Mouse (Mus musculus) embryonic fibroblast, embryonic 13.5 days (primary cell): Measurements from ENCODE around the gene Ada. TPM values are rescaled to one million over a fixed set of nuclear protein-coding genes. Genes with fewer than 3 reads are reported as not detected.

Experiments
- H3K27ac ChIP-seq: 2 replicates; pipeline ENCODE4 v1.5.1; 2012; ENCODE audit warnings: low read length, control low read depth, inconsistent platforms; ENCODE audit not compliant: insufficient read depth
- H3K4me1 ChIP-seq: 2 replicates; pipeline ENCODE4 v1.6.1; 2011; ENCODE audit warnings: low read length; ENCODE audit not compliant: control insufficient read depth, insufficient read depth
- H3K4me3 ChIP-seq: 2 replicates; pipeline ENCODE4 v1.5.1; 2011; ENCODE audit warnings: mild to moderate bottlenecking, control low read depth, low read length; ENCODE audit not compliant: insufficient read depth
- CTCF ChIP-seq: IDR thresholded peaks from 2 replicates; pipeline ENCODE4 v1.5.1; 2011; ENCODE audit warnings: mild to moderate bottlenecking, control low read depth, low read length, moderate library complexity, borderline replicate concordance; ENCODE audit not compliant: insufficient read depth
- POLR2A ChIP-seq: IDR thresholded peaks from 2 replicates; pipeline ENCODE4 v1.6.1; 2011; ENCODE audit warnings: low read depth, mild to moderate bottlenecking, control low read depth, low read length, moderate library complexity
- polyA plus RNA-seq: library from polyadenylated mRNA; stranded (reverse); fragments of >200 nt; gene quantifications from 2 replicates; pipeline ENCODE4 v1.2.4, GENCODE M21; 2011; ENCODE audit warnings: low read depth; ENCODE audit not compliant: missing spikeins, insufficient read length

Ada gene
- polyA plus RNA-seq, 1 experiment, result 32.7 TPM

DNA sequence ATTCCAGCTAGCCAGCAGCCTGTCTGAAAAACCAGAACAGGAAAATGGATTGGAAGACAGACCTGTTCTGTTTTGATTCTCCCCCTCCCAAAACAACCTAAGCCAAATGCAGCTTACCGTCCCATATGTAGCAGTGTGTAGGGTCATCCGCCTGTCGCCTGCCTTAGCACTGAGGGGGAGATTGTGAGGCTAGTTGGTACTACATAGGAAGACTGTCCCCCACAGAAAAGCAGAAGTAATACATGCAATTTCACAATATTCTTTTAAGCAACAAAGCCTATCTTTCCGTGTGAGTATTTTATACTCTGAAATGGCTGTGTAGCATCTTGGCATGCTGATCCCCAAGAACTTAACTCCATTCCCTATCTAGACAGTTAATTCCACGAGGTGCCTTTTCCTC, 47.1 kb downstream of the Ada start:
- Histone ChIP-seq H3K27ac (no peak overlapping the region), H3K4me3 (no peak overlapping the region), H3K4me1 (peaks cover 6% of the 10 kb centered on the region; the same call in 1 of the 2 replicates)
- TF ChIP-seq CTCF (no peak), POLR2A (no peak)

DNA sequence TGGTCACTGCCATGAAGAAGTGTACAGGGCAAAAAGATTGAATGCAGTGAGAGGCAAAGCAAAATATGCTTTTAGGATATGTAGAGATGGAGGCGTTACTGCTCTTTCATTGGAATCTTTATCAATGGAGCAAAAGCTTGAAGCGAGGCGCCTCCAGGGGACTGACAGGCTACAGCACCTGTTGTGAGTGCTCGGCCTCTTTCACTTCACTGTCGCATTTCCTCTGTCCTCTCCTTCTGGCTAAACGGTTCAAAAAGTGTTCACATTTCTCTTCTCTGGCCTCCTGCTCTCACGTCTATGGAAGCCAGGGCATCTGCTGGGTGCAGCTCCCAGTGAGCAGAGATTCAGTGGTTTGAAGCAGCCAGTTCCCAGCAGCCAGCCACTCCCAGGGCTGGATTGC, 47.6 kb downstream of the Ada start:
- no peak for TF ChIP-seq CTCF
- no peak for TF ChIP-seq POLR2A
- no peak overlapping the region for H3K27ac ChIP-seq
- H3K4me1 ChIP-seq, result peaks cover 9% of the 10 kb centered on the region
- H3K4me3 ChIP-seq, result no peak overlapping the region

DNA sequence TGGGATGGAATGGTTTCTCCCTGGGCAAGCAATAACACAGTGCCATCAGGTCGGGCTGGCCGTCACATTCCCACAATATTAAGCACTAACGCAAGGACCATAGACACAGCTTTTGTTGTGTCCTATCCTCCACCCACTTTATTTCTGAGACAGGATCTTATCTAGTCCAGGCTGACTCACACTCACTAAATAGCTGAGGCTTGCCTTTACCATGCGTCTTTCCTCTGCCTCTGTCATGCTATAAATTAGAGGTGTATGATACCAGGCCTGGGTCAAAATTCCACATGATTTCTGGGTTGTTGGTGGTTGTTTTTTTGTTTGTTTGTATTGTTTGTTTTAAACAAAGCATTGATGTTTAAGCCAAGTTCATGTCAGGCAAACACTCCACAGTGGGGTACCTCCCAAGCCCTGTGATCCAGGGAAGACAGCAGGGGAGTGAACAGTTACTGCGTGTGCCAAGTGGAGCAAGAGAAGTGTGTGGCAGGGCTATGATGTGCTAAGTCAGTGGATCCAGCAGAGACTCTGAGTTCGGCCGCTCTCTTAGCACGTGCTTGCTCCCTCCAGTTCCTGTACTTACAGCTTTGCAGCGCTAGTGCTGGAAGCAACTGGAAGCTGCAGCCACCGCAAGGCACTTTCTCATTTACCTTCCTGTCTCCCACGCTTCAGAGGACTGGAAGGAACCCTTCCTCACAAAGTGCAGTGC, 50.8 kb downstream of the Ada start:
- Histone ChIP-seq H3K4me1 (peaks cover 9% of the 10 kb centered on the region), H3K27ac (peak overlapping the region; percentile 82; the same call in 1 of the 2 replicates), H3K4me3 (no peak overlapping the region)
- TF ChIP-seq POLR2A (no peak), CTCF (no peak)

DNA sequence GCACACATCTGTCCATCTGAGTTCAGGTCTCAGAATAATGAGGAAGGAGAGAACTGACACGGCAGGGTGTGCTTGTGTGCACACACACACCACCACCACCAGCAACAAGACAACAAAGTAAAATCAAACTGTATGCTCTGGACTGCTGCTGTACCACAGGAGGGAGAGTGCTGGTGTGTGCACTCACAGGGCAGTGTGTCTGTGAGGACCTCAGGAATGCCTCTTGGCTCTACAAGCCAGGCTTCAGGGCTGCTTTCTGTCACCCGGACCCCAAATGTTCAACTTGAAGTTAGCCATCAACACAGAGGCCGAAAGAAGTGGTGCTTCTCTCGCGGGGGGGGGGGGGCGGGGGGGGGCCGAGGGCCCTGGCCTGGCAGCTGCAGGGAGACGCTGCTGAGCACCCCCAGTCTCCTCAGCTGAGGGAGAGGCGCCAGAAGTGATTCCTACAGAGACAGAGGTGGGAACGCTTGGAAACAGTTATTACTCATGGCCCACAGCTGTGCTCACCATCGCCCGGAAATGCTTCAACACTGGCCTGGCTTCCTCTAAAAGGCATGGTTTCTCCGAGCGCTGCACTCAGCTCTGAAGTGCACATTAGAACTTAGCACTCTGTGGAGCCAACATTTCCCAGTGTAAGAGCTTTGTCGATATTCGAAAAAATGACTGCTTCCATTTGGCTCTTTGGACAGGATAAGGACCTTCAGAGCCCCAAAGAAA, 52.1 kb downstream of the Ada start:
- H3K4me1 ChIP-seq, result peaks cover 19% of the 10 kb centered on the region
- H3K4me3 ChIP-seq, result no peak overlapping the region
- peak overlapping the region; percentile 82 for H3K27ac ChIP-seq
- TF ChIP-seq CTCF (no peak), POLR2A (no peak)

DNA sequence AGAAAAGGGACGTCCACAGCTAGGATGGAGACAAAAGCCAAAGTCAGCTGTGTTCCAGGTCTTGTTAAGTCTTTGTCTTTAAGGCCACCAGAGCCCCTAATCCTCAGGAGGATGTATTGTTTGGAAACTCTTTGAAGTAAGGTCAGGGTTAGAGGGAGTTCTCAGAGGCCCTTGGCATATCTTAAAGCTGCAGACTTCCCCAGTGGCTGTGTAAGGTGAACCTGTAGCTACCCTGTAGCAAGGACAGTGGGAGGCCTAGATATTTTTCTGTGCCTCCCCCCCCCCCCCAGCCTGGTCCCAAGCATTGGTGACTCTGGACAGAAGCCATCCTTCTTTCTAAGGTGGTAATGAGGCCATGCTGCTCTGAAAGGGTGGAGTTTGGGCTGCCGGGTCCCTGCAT, 53.3 kb downstream of the Ada start:
- no peak for TF ChIP-seq CTCF
- no peak for TF ChIP-seq POLR2A
- Histone ChIP-seq H3K27ac (no peak overlapping the region), H3K4me3 (no peak overlapping the region), H3K4me1 (peaks cover 15% of the 10 kb centered on the region)

DNA sequence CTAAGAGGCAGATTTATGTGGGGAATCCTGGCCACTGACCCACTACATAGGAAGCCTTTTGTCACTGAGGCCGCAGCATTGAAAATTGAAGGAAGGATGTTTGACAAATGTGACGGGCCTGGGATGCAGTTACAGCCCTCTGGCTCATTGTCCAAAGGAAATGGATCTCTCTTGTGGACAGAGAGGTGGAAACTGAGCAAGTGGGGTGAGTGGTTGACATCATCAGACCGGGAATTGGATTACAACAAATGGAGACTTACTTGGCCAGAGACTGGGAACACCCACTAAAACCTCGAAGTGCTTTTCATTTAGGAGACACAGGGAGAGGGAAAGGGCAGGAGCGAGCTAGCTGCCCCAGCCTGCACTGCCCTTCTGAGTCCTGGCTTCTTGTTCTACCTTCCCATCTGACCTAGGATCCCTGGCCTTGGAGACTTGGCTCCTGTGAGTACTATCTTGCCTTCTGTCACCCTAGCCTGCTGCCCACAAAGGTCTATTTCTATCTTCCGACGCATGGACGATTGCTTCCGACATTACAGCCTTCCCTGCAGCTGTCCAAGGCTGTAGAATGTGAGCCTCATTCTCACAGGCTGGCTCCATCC, 56.2 kb downstream of the Ada start:
- H3K27ac ChIP-seq, result peak overlapping the region; percentile 60
- H3K4me3 ChIP-seq, result no peak overlapping the region
- no peak for TF ChIP-seq CTCF
- peak; percentile 60 for TF ChIP-seq POLR2A
- H3K4me1 ChIP-seq, result peaks cover 15% of the 10 kb centered on the region

DNA sequence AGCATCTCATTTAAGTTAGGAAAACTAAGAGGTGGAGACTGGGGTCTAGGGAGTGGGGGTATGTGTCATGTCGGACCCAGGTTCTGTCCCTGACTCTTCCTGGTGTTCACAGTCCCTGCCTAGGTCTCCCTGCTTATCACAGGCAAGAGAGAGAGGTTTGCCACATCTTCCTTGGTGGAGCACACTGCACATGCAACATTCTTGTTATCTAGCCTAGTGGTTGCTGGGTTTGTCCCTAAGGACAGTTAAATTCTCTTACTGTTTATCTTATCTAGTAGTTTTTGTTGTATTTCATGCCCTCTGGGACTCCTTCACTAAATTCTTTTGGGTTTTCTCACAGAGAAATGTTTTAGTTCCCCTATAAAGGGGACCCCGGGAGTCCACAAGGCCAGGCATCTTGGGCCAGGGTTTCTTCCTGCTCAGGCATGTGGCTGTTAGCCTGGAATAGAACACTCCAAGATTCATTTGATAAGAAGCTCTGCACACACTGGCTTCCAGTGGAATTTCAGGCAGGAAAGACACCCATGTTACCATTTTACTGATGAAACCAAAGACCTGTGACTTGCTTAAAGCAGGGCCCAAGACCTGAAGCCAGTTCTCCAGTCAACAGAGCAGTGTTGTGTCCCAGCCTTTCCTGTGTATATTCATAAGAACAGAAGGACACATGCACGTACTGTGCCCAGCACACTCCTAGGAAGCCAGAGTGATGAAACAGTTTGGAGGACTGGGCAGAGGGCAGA, 57.0 kb downstream of the Ada start:
- Histone ChIP-seq H3K27ac (peak overlapping the region; percentile 60), H3K4me1 (peaks cover 13% of the 10 kb centered on the region), H3K4me3 (no peak overlapping the region)
- TF ChIP-seq CTCF (no peak), POLR2A (no peak)

DNA sequence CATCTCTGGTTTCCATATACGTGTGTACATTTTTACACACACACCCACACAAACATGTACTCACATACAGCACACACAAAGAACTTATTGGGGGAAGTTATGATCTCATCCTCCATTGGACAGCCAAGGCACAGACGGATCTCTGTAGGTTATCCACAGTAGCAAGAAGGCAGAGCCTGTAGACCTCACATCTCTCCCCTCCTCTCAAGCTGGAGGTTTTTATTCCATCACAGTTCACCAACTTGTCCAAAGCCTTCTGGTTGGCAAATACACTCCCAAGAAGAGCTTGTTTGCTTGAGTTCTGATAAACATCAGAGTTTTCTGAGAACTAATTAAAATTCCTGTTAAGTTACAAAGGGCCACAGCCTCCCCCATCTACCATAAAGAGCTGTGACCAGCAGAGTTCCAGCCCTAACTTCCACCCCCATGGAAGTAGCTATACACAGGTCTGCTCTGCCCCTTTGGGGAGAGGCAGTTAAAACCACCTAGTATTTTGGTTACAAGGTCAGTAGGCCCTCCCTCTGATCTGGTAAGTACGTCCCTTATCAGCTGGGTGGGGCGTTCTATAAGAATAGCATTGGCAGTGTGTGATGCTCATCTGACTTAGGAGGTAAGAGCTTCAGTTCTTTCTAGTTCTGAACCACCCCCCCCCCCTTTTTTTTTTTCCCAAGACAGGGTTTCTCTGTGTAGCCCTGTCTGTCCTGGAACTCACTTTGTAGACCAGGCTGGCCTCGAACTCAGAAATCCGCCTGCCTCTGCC, 58.0 kb downstream of the Ada start:
- no peak overlapping the region for H3K4me3 ChIP-seq
- H3K27ac ChIP-seq, result no peak overlapping the region
- peaks cover 10% of the 10 kb centered on the region for H3K4me1 ChIP-seq
- no peak for TF ChIP-seq POLR2A
- TF ChIP-seq CTCF, result no peak
